16 mouse cellular contexts compared by ENCODE assay signal in genomic region chr11:118240388-118240787, GRCm38 (mm10). TPM values are rescaled to one million over a fixed set of nuclear protein-coding genes. Genes with fewer than 3 reads are reported as not detected.
DNase-seq lines count a peak whose midpoint lies in the region; ATAC-seq and TF ChIP-seq lines count a peak whose summit lies in the region.
"Had no signal": no experiment of that assay in that cellular context is flagged by ENCODE, and none has a peak within 500 bp of the region (broad histone marks: within the 10 kb centered on the region; RNA-seq: fewer than 3 reads in every experiment).

No protein-coding gene starts in this region.

- no peaks in the 10 kb centered on the region for H3K9me3 ChIP-seq in heart, embryonic 12.5 days (replicated peaks)
- H3K9me3 ChIP-seq in kidney, postnatal 0 days (replicated peaks; ENCODE audit: low read length): no peaks in the 10 kb centered on the region
- H3K9me3 ChIP-seq in limb, embryonic 13.5 days: no peaks in the 10 kb centered on the region
- H3K9me3 ChIP-seq: hindbrain, embryonic 15.5 days; lung, embryonic 15.5 days; neural tube, embryonic 13.5 days had no signal

- no peak overlapping the region for H3K4me2 ChIP-seq in heart, embryonic 12.5 days
- no peak overlapping the region for H3K4me2 ChIP-seq in kidney, postnatal 0 days (ENCODE audit: low read length)
- H3K4me2 ChIP-seq in limb, embryonic 13.5 days (replicated peaks): peak overlapping the region; percentile 55
- H3K4me2 ChIP-seq: hindbrain, embryonic 15.5 days; lung, embryonic 15.5 days; midbrain, embryonic 11.5 days; neural tube, embryonic 13.5 days had no signal

- no peak overlapping the region for H3K4me3 ChIP-seq in heart, embryonic 12.5 days
- H3K4me3 ChIP-seq in kidney, postnatal 0 days (replicated peaks; ENCODE audit: low read depth, low read length): no peak overlapping the region
- no peak overlapping the region for H3K4me3 ChIP-seq in brown adipose tissue, adult 24 weeks (ENCODE audit: insufficient read depth, low read depth, low read length)
- H3K4me3 ChIP-seq in limb, embryonic 13.5 days: no peak overlapping the region
- H3K4me3 ChIP-seq: hindbrain, embryonic 15.5 days; layer of hippocampus, adult 2 months; lung, embryonic 15.5 days; neural tube, embryonic 13.5 days had no signal

- no peak for DNase-seq in heart, postnatal 4 days
- DNase-seq in kidney, postnatal 0 days (ENCODE audit: low spot score): no peak
- no peak for DNase-seq in kidney, adult 8-10 months
- no peak for DNase-seq in adrenal gland, adult 2 months
- DNase-seq in retina, embryonic 14.5 days (ENCODE audit: low spot score): no peak
- DNase-seq: adrenal gland, postnatal 25 days; cerebellum, postnatal 10 days had no signal

- TF ChIP-seq CTCF in kidney, postnatal 0 days (IDR thresholded peaks at IDR 0.05; ENCODE audit: low read depth): no peak

- 71% methylated on average over 4 of the region's 4 CpGs for WGBS in heart, embryonic 12.5 days
- WGBS in kidney, postnatal 0 days: 54% methylated on average over 4 of the region's 4 CpGs
- WGBS in limb, embryonic 13.5 days: 59% methylated on average over 4 of the region's 4 CpGs

- H3K9ac ChIP-seq in heart, embryonic 12.5 days: peak overlapping the region; percentile 29; the same call in 1 of the 2 replicates
- no peak overlapping the region for H3K9ac ChIP-seq in kidney, postnatal 0 days (ENCODE audit: low read depth, low read length)
- H3K9ac ChIP-seq in limb, embryonic 13.5 days: peak overlapping the region; percentile 55
- H3K9ac ChIP-seq: hindbrain, embryonic 15.5 days; lung, embryonic 15.5 days had no signal

- peaks cover 63% of the 10 kb centered on the region for H3K4me1 ChIP-seq in heart, embryonic 12.5 days (replicated peaks)
- peaks cover 42% of the 10 kb centered on the region for H3K4me1 ChIP-seq in kidney, postnatal 0 days (replicated peaks; ENCODE audit: insufficient read depth, low read length)
- H3K4me1 ChIP-seq in brown adipose tissue, adult 24 weeks (ENCODE audit: control insufficient read depth, insufficient read depth, insufficient read length, low read length): peaks cover 67% of the 10 kb centered on the region
- peaks cover 73% of the 10 kb centered on the region for H3K4me1 ChIP-seq in limb, embryonic 13.5 days

- H3K27ac ChIP-seq in heart, embryonic 12.5 days (ENCODE audit: poor library complexity, severe bottlenecking): peak overlapping the region; percentile 39; the same call in 1 of the 2 replicates
- H3K27ac ChIP-seq in kidney, postnatal 0 days: peak overlapping the region; percentile 70; the same call in 1 of the 2 replicates
- peak overlapping the region; percentile 51 for H3K27ac ChIP-seq in brown adipose tissue, adult 24 weeks (replicated peaks; ENCODE audit: low read depth, low read length)
- peak overlapping the region; percentile 91 for H3K27ac ChIP-seq in limb, embryonic 13.5 days
- H3K27ac ChIP-seq: hindbrain, embryonic 15.5 days; layer of hippocampus, adult 2 months had no signal

- no peak for ATAC-seq in heart, embryonic 12.5 days (ENCODE audit: insufficient number of reproducible peaks, low FRiP score)
- ATAC-seq in kidney, postnatal 0 days (replicated peaks; ENCODE audit: low FRiP score, low read depth): no peak
- no peak for ATAC-seq in limb, embryonic 13.5 days (ENCODE audit: low FRiP score, low read depth)
- ATAC-seq: Patski had no signal

- H3K27me3 ChIP-seq in heart, embryonic 12.5 days (replicated peaks): no peaks in the 10 kb centered on the region
- no peaks in the 10 kb centered on the region for H3K27me3 ChIP-seq in kidney, postnatal 0 days (ENCODE audit: insufficient read depth, low read length)
- H3K27me3 ChIP-seq in limb, embryonic 13.5 days: no peaks in the 10 kb centered on the region
- H3K27me3 ChIP-seq: hindbrain, embryonic 15.5 days; lung, embryonic 15.5 days; neural tube, embryonic 13.5 days; Patski had no signal

- no peaks in the 10 kb centered on the region for H3K36me3 ChIP-seq in heart, embryonic 12.5 days
- no peaks in the 10 kb centered on the region for H3K36me3 ChIP-seq in kidney, postnatal 0 days (ENCODE audit: insufficient read depth, low read length)
- no peaks in the 10 kb centered on the region for H3K36me3 ChIP-seq in limb, embryonic 13.5 days
- H3K36me3 ChIP-seq: hindbrain, embryonic 15.5 days; lung, embryonic 15.5 days; neural tube, embryonic 13.5 days had no signal

RNA-seq across cellular contexts. Expression of gene Cyth1, which starts 8.0 kb away (rescaled TPM):
- 20.6 and 21.1 TPM in 2 replicates for polyA plus RNA-seq in heart, embryonic 12.5 days (2016; fragmentation: Nextera tagmentation; extraction: Ambion mirVana)
- 10 to 100 TPM; 38.3 to 39.1 TPM for total RNA-seq in heart, postnatal 4 days (2021)
- polyA plus RNA-seq in kidney, postnatal 0 days (2015; fragmentation: Nextera tagmentation; extraction: Ambion mirVana): 16.7 and 17.3 TPM in 2 replicates
- 37.2 and 41.9 TPM in 2 replicates for polyA plus RNA-seq in brown adipose tissue, adult 24 weeks (2012; ENCODE audit: insufficient read depth, insufficient read length, missing spikeins)
- polyA plus RNA-seq in limb, embryonic 13.5 days (2015; fragmentation: Nextera tagmentation; extraction: Ambion mirVana): 15.9 and 17.1 TPM in 2 replicates
- total RNA-seq in adrenal gland, adult 2 months (2021): 10 to 100 TPM; 28.9 to 34.0 TPM
- 13.8 and 16.1 TPM in 2 replicates for polyA plus RNA-seq in adrenal gland, adult 2 months (2012; rRNA removed)

RNA-seq across cellular contexts. Expression of gene Usp36, which starts 49.7 kb away (rescaled TPM):
- polyA plus RNA-seq in heart, embryonic 12.5 days (2016; fragmentation: Nextera tagmentation; extraction: Ambion mirVana): 14.8 and 16.2 TPM in 2 replicates
- total RNA-seq in heart, postnatal 4 days (2021): 10 to 100 TPM; 15.5 to 18.7 TPM
- 10.9 and 11.9 TPM in 2 replicates for polyA plus RNA-seq in kidney, postnatal 0 days (2015; fragmentation: Nextera tagmentation; extraction: Ambion mirVana)
- polyA plus RNA-seq in brown adipose tissue, adult 24 weeks (2012; ENCODE audit: insufficient read depth, insufficient read length, missing spikeins): 5.5 and 7.6 TPM in 2 replicates
- polyA plus RNA-seq in limb, embryonic 13.5 days (2015; fragmentation: Nextera tagmentation; extraction: Ambion mirVana): 22.1 and 25.0 TPM in 2 replicates
- total RNA-seq in adrenal gland, adult 2 months (2021): 10 to 100 TPM; 18.7 to 26.2 TPM
- 21.4 and 22.4 TPM in 2 replicates for polyA plus RNA-seq in adrenal gland, adult 2 months (2012; rRNA removed)

Comparison
In these comparisons a context has a peak if more than half of its experiments do, and no peak if none do; other contexts are left out.
1. H3K27ac ChIP-seq: peak in every context shown above with its lines; median percentile 91 in limb, embryonic 13.5 days; 70 in kidney, postnatal 0 days; 51 in brown adipose tissue, adult 24 weeks; 39 in heart, embryonic 12.5 days.